Mouse (Mus musculus) thymus, postnatal 4 days (tissue): ENCODE results near the gene Gosr2.
A peak's percentile ranks its signal among the peaks of the same experiment; 100 is the strongest.

ENCODE experiments used
- DNase-seq: peaks from one replicate; pipeline ENCODE4 v3.0.0; 2021

Gosr2 gene

DNA sequence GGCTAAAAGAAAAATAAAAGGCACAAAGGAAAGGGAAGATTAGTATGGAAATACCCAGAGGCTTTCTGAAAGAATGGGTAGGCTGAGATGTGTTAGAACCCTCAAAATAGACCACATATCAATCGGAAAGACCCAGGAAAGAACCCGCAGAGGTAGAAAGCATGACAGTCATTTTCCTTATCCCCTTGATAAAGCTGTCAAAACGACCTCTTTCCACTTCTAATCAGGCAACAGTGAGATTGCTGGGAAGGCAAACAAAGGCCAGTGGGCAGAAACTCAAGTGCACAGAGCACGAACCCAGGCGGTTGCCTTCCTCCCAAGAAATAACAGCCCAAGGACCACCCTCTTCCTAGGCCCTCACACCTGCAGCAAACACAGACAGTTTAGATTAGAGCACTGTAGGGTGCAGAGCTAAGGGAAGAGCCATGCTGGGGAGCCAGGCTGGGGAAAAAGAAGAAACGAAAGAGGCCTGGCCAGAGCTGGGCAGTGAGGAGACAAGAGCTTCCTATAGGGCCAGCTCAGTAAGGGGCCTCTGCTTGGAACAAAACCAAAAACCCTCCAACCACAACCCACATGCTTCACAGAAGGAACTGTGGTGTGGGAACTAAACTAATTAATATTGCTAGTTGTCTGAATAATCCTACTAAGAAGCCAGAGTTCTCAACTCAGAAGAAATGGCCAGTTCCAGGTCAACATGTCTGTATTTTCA lies 9.3 kb downstream of the Gosr2 start:
- DNase-seq = no peak

GRCm38 (mm10) chr11:103686706-103687105 lies 11.0 kb downstream of the Gosr2 start:
- DNase-seq = no peak

GRCm38 (mm10) chr11:103685261-103685736 lies 12.4 kb downstream of the Gosr2 start:
- no peak for DNase-seq

DNA sequence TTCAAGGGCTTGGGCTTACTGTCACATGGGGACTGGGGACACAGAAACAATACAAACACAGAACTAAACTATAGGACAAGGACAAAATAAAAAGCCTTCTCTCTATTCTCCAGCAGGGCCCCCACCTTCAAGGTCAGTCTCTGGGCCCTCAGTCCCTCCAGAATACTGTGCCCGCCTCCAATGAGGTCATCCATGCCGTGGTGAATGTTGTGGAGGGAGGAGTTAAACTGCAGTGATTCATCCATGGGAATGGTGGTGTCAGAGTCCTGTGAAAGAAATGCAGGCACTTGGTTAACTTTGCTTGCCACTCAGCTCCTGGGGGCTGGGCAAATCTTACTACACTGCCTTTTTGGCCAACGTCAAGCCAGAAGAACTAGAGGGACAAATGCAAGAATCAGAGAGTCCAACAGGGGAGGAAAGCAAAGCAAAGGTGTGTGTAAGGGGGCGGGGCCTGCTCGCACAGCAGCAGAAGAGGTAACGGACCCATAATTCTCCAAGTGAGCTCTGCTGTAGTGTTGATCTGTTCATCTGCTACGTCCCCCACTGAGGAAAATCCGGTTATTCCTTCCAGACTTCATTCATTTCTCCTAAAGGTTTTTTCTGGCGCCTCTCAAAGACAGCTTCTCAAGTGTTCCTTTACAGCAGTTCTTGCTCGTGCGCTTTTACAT lies 13.9 kb downstream of the Gosr2 start:
- no peak for DNase-seq

GRCm38 (mm10) chr11:103677042-103677441 lies 20.7 kb downstream of the Gosr2 start:
- DNase-seq = peak; percentile 67

DNA sequence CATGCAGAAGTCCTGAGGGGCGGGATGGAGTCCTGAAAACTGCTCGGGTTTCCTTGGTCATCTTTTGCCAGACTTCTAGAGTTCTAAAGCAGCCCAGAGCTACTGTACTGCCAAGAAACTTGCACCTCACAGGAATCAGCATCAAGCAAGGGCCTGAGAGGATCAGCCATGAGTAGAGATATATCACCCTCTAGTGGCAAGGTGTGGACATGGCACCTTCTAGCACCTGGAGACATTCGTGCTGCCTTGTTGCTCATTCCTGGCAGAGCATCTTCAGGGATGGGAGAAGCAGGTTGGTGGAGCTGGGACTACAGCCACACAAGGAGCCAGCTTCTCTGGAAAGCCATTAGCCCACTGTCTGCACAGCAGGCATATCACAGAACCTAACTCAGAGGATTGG lies 22.1 kb downstream of the Gosr2 start:
- DNase-seq = peak; percentile 63

DNA sequence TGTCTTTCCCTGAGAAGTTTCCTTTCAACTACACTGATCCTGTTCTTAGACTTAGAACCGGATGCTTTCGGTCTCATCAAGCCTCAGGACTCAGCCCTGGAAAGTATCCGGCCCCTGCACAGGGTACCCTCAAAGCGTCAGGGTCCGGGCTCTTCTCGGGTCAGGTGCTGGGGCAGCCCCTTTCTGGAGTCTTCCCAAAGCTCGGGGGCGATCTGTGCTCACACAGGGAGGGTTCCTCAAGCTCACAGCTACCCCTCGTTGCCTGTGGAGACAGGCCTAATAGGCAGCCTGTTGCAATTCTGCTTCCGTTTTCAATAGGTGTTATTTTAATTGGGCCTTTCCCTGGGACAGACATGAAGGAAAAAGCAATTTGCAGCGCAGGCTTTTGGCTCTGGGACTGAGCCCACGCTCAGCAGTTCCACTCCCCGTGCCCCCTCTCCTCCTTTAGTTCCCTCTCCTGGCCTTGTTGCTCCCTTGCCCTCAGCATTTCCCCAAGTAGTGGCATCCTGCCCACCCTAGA lies 30.7 kb downstream of the Gosr2 start:
- no peak for DNase-seq

DNA sequence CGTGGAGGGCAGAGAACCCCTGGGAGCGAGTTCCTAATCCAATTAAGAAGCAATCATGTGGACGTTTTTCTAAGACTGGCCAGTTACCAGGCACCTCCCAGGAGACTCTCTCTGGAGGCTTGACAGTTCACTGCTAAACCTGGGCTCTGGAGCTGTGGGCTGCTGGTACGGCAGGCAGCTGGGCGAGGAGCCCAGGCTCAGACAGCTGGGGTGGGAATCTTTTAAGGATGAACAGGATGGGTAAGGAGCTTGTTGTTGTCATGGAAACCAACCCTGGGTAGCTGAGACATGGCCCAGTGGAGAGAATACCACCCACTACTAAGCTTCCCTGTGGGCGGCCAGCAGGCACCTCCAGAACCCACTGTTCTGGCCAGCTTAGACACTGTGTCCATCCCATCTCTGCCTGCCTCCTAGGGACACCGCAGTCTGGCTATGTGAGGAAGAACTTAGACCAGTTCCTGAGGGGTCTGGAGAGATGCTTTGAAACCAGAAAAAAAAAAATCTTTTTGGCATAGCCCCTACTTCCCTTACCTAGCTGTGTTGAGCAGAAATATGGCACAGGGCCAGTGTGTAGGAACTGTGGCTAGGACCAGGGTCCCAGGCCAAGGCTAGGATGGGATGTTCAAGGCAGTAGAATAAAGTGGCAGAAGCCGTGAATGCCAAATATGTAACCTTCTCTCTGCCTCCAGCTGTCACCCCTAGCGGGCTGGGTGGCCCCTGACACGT lies 31.4 kb downstream of the Gosr2 start:
- no peak for DNase-seq

DNA sequence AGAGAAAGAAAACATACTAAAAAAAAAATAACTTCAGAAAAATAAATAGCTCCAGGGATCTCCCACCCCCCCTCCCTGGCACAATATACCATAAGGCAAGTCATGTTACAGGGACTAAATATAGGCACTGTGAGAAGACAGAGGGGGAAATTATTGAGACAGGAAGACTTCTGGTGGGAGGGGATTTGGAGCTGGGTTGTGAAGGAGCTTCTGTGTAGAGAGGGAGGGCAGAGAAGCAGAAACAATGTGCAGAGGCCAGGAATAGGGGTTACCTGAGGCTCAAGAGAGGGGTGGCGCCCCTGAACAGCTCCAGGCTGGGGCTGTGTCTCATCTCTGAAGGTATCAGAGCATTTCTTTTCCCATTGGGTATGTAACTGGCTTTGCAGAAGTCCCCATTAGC lies 32.0 kb downstream of the Gosr2 start:
- no peak for DNase-seq

GRCm38 (mm10) chr11:103663119-103663518 lies 34.6 kb downstream of the Gosr2 start:
- no peak for DNase-seq

DNA sequence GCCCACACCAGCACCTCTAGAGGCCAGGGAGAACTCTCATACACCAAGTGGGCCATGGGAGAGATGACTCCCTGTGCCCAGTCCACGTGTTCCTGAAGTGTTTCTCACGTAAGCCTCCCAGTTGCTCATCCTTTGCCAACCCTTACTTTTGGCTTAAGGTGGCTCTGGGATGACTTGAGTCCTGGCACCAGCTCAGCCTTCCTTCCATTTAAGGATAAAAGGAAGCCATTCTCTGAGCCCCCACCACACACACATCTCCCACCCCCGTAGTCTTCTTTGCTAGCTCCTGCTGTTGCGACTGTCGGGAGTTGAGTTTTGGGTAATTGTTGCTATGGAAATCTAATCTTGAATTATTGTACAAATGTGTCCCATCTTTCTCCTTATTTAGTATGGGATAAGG lies 35.2 kb downstream of the Gosr2 start:
- no peak for DNase-seq

- no peak for DNase-seq
These were observed 35.8 kb downstream of the Gosr2 start for GRCm38 (mm10) chr11:103661863-103662262.

DNA sequence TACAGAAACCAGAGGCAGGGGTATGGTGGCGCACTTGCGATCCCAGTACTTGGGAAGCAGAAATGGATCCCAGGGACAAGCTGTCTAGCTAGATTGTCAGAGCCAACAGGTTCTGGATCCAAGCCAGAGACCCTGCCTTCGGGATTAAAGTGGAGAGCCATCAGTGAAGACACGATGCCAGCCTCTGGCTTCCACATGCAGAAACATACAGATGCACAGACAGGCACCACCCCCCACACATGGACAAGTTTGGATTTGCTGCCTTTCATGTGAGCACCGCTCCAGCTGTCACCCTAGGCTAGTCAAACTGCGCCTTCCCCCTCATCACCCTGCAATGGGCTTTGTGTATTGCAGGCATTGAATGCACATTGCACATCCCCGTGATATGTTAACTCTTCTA lies 39.5 kb downstream of the Gosr2 start:
- DNase-seq = no peak

GRCm38 (mm10) chr11:103656520-103656919 lies 41.2 kb downstream of the Gosr2 start:
- DNase-seq = peak; percentile 72

DNA sequence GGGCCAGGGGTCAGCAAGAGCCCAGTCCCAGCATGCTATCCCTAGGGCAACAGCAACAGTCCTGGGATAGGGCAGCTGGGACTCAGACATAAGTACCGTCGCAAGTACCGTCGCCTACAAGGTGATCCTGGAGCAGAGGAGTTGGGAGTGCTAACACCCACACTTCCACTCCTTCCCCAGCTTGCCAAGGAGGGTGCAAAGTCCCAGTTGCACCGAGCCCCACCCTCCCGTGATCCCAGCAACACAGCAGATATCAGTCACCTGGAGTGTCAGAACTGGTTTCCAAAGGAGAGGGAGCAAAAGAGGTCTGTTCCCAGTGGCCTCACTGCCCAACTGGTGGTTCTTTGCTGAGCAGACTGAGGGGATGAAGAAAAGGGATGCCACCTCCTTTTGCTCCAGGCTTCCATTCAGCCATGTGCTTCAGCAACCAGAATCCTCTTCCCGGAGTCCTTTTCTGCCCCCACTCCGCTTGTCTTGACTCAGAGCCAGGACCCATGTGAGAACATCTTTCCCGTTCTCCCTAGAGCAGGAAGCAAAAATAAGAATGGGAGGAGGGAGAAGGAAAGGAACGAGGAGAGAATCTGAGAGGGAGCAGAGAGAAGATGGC lies 44.2 kb downstream of the Gosr2 start:
- DNase-seq = no peak

GRCm38 (mm10) chr11:103651426-103651825 lies 46.3 kb downstream of the Gosr2 start:
- DNase-seq = no peak

DNA sequence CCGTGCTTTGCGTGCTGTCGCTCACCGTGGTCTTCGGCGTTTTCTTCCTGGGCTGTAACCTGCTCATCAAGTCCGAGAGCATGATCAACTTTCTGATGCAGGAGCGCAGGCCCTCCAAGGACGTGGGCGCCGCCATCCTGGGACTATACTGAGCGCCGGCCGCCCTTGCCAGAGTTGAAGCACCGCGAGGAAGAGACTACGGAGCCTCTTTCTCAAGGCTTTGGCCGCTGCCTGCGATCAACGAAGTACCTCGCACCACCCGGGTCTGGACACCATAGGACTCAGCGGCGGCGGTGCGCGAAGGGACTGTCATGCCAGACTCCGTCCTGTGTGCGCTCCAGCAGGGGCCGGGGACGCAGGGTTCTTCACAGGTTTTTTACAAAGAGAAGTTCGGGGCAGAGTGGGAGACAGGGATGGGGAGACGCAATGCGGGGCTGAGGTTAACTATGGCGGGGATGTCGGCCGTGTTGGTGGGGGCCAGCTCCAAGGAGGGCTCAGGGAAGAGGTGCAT lies 47.7 kb downstream of the Gosr2 start:
- DNase-seq = peak; percentile 12

DNA sequence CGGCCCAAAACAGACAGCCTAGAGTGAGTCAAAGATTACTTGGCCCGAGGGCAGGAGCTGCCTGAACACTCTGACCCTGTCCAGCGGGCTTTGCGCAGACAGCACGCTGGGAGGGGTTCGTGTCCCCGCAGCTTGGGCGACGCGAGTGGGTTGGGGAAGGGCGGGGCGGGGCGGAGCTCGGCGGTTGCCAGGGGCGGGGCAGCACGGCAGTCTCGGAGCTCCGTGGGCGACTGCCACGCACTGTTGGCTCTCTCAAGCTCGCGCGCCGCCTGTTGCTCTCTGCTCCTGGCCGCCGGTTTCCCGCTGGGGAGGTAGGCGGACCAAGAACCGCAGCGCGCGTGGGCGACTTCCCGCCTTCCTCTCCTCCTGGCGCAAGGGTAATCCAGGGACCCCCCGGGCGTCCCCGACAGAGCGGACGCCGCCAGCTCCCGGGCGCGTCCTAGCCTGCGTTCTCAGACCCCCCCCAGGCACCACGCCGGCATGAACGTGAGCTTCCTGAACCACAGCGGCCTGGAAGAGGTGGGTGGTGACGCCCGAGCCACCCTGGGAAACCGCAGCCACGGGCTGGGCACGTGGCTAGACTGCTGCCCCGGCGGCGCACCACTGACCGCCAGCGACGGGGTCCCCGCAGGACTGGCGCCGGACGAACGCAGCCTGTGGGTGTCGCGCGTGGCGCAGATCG lies 48.3 kb downstream of the Gosr2 start, which contains the start of gene Rprml:
TSS of gene Rprml (plus strand) at position 270 of the 682 bp plus-strand sequence.
- DNase-seq = peak; percentile 30

- DNase-seq = no peak
These were observed 49.0 kb downstream of the Gosr2 start for GRCm38 (mm10) chr11:103648656-103649055.

DNA sequence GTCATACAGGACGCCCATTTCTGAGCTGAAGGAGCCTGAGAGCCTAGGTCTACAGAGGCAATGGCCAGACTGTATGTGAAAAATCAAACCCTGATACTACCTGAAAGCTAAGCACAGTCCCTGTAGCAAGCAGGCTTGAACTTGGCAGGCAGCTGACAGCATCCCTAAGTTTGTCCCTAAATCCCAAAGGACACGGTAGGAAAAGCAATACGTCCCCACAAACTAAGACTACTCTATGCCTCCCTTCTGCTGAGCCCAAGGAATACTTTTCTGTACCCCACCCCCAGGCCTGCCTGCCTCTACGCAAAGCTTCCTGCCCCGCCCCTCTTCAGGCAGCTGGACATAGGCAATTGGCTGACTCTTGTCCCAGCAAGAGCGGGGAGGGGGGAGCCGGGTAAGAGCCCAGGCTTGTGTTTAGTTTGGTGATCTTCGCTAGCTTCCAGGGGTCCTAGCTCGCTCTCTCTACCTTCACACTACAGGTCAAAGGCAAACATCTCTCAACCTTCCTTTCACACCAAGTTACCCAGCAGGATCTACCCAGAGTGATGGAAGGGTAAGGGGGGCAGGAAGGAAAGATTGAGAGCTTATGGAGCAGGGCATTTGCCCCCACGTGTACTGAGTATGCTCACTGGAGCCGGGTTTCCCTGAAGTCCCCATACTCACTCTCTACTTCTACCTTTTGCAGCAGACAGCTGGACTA lies 49.6 kb downstream of the Gosr2 start:
- DNase-seq = no peak

DNA sequence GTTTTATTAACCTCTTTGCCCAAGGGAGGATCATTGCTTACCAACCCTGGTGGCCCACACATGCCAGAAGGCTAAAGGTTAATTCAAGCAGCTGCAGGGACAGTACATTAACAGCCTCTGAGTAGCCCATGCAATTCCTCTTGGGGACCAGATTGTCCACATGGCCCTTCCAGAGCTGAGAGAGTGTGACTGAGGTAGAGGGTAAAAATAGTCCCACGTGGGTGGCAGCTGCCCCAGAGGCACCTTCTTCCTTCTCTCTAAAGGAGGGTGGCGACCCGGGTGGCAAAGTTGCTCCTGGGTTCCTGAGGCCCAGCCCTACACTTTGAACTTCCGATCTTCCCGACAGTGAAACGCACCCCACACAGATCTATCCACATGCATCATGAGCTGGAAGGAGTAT lies 51.4 kb downstream of the Gosr2 start:
- no peak for DNase-seq

DNA sequence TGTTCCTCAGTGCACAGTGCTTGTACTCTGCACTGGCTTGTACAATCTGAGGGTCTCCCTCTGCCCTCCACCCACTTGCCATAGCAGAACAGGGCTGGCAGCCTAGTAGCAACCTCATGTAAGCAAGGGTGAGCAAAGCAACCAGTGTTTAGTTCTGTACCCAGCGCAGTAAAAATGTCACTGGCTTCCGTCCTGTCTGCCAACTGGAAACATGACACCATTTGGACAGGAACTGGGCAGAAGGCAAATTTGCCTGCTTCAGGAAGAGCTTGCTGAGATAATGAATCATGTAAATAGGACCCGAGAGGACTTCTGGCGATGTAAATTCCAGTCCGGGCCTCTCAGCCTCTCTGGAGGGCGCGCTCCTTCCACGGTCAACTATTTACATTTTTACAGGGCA lies 52.0 kb downstream of the Gosr2 start:
- DNase-seq = no peak
